Mouse (Mus musculus) myocyte (in vitro differentiated cells): ENCODE measurements around the gene Cplx3.

Experiments used
- CEBPB ChIP-seq: IDR thresholded peaks from 2 replicates; pipeline ENCODE4 v1.6.1; 2011; ENCODE audit warnings: mild to moderate bottlenecking, moderate library complexity; ENCODE audit not compliant: poor library complexity, insufficient read depth, severe bottlenecking
- E2F4 ChIP-seq: IDR thresholded peaks from one replicate; pipeline ENCODE4 v1.6.1; 2011; ENCODE audit warnings: mild to moderate bottlenecking, control low read depth, moderate library complexity; ENCODE audit not compliant: insufficient read depth
- MAX ChIP-seq: IDR thresholded peaks from one replicate; pipeline ENCODE4 v1.6.1; 2011; ENCODE audit warnings: low read depth, mild to moderate bottlenecking, control low read depth
- MYOD1 ChIP-seq, 3 experiments: IDR thresholded peaks; one replicate each; pipeline ENCODE4 v1.6.1; 2011; ENCODE audit warnings: control low read depth in 2 of 3, low read depth in 2 of 3, mild to moderate bottlenecking in 2 of 3, moderate library complexity in 1 of 3; ENCODE audit not compliant: insufficient read length in 2 of 3, control insufficient read depth in 1 of 3
- POLR2A ChIP-seq: IDR thresholded peaks from one replicate; pipeline ENCODE4 v1.6.1; 2011; ENCODE audit warnings: low read depth, mild to moderate bottlenecking, control low read depth, moderate library complexity; ENCODE audit not compliant: insufficient read length
- POLR2AphosphoS2 ChIP-seq: IDR thresholded peaks from one replicate; pipeline ENCODE4 v1.6.1; 2011; ENCODE audit warnings: low read depth, control low read depth; ENCODE audit not compliant: insufficient read length
- REST ChIP-seq: IDR thresholded peaks from one replicate; pipeline ENCODE4 v1.6.1; 2011; ENCODE audit warnings: mild to moderate bottlenecking, control low read depth, moderate library complexity; ENCODE audit not compliant: insufficient read depth, insufficient read length
- SRF ChIP-seq: IDR thresholded peaks from one replicate; pipeline ENCODE4 v1.6.1; 2011; ENCODE audit warnings: low read depth; ENCODE audit not compliant: control insufficient read depth, insufficient read length
- TCF12 ChIP-seq: IDR thresholded peaks from one replicate; pipeline ENCODE4 v1.6.1; 2011; ENCODE audit warnings: mild to moderate bottlenecking, control low read depth; ENCODE audit not compliant: poor library complexity, insufficient read depth, severe bottlenecking
- TCF3 ChIP-seq: IDR thresholded peaks from one replicate; pipeline ENCODE4 v1.6.1; 2011; ENCODE audit warnings: low read depth, control low read depth; ENCODE audit not compliant: insufficient read length
- USF1 ChIP-seq: IDR thresholded peaks from one replicate; pipeline ENCODE4 v1.6.1; 2011; ENCODE audit warnings: low read depth, mild to moderate bottlenecking, control low read depth, moderate library complexity

- TF ChIP-seq MYOD1 (IDR thresholded peaks at IDR 0.05; ENCODE audit: control insufficient read depth in 1 of 3, insufficient read length in 2 of 3, low read depth in 2 of 3) (peak; percentile 87 to 92 (median 90)), POLR2A (no peak), SRF (no peak), MAX (no peak), USF1 (no peak), TCF3 (no peak), TCF12 (peak; percentile 70), POLR2AphosphoS2 (no peak), E2F4 (no peak), CEBPB (no peak), REST (no peak)
Measured at GRCm38 (mm10) chr9:57561711-57562099, 44.4 kb downstream of the Cplx3 start.
